Mouse (Mus musculus) bone marrow, adult 2 months (tissue): ENCODE measurements at regions not wholly inside any gene's neighbourhood (a gene's known extent, or its start where the extent isn't known, plus 50 kb on each side); places are given as distances from the start of the nearest gene placed in this dataset.

Experiments
- CTCF ChIP-seq: fragments of 200-500 bp; IDR thresholded peaks from 2 replicates; pipeline ENCODE4 v1.5.1; 2011; ENCODE audit warnings: low read length, control low read depth; ENCODE audit not compliant: control insufficient read depth, insufficient read depth
- POLR2A ChIP-seq: fragments of 200-500 bp; IDR thresholded peaks from 2 replicates; pipeline ENCODE4 v1.6.1; 2011; ENCODE audit warnings: low read depth, mild to moderate bottlenecking, control low read depth, low read length, borderline replicate concordance; ENCODE audit not compliant: control insufficient read depth

- TF ChIP-seq CTCF (no peak), POLR2A (no peak)
These were observed 752.8 kb downstream of the Adgrl2 start for GRCm38 (mm10) chr3:148237555-148237954.
